In genomic region chr12:69299231-69299630, GRCm38 (mm10) we compare ENCODE assay signal across 8 mouse cellular contexts. TPM values are rescaled to one million over a fixed set of nuclear protein-coding genes. Genes with fewer than 3 reads are reported as not detected.
DNase-seq lines count a peak whose midpoint lies in the region; ATAC-seq and TF ChIP-seq lines count a peak whose summit lies in the region.

No protein-coding gene starts in this region.

- DNase-seq in gastrocnemius, adult 18-20 months (ENCODE audit: low spot score): peak; percentile 34
- no peak for DNase-seq in gastrocnemius, adult 8-10 months (ENCODE audit: low spot score in 2 of 2)
- peak; percentile 36 for DNase-seq in gastrocnemius, postnatal 25 days
- DNase-seq in stomach, postnatal 0 days (ENCODE audit: low spot score): peak; percentile 69
- DNase-seq in spleen, postnatal 36 days (ENCODE audit: low spot score in 2 of 2): no peak
- no peak for DNase-seq in left cerebral cortex, adult 2 months (ENCODE audit: extremely low spot score in 1 of 2, low spot score in 2 of 2)

- peak; percentile 36; the same call in 1 of the 2 replicates for ATAC-seq in intestine, postnatal 0 days
- ATAC-seq in liver, embryonic 15.5 days (ENCODE audit: insufficient read depth): no peak
- peak; percentile 68 for ATAC-seq in stomach, postnatal 0 days (ENCODE audit: low FRiP score, low TSS enrichment)

- TF ChIP-seq CTCF in intestine, postnatal 0 days (IDR thresholded peaks at IDR 0.05; ENCODE audit: low read depth): no peak
- no peak for TF ChIP-seq CTCF in stomach, postnatal 0 days (IDR thresholded peaks at IDR 0.05; ENCODE audit: low read depth)
- TF ChIP-seq CTCF in left cerebral cortex, adult 2 months (IDR thresholded peaks at IDR 0.05): no peak

- H3K4me3 ChIP-seq in intestine, postnatal 0 days (ENCODE audit: low read depth, low read length): no peak overlapping the region
- peak overlapping the region; percentile 91 for H3K4me3 ChIP-seq in liver, embryonic 15.5 days (replicated peaks)
- H3K4me3 ChIP-seq in stomach, postnatal 0 days (ENCODE audit: low read depth, low read length): no peak overlapping the region
- H3K4me3 ChIP-seq in left cerebral cortex, adult 2 months: no peak overlapping the region; the same call in 1 of the 2 replicates

- H3K36me3 ChIP-seq in intestine, postnatal 0 days (ENCODE audit: control insufficient read depth, insufficient read depth): peaks cover 23% of the 10 kb centered on the region
- peaks cover 42% of the 10 kb centered on the region for H3K36me3 ChIP-seq in liver, embryonic 15.5 days (replicated peaks)
- peaks cover 8% of the 10 kb centered on the region for H3K36me3 ChIP-seq in stomach, postnatal 0 days (ENCODE audit: control insufficient read depth, insufficient read depth, low read length)

- H3K27ac ChIP-seq in intestine, postnatal 0 days (ENCODE audit: low read depth, low read length): no peak overlapping the region
- H3K27ac ChIP-seq in liver, embryonic 15.5 days (replicated peaks): peak overlapping the region; percentile 97
- H3K27ac ChIP-seq in stomach, postnatal 0 days (replicated peaks): no peak overlapping the region
- H3K27ac ChIP-seq in left cerebral cortex, adult 2 months: no peak overlapping the region

- no peaks in the 10 kb centered on the region for H3K9me3 ChIP-seq in intestine, postnatal 0 days (ENCODE audit: control insufficient read depth)
- H3K9me3 ChIP-seq in liver, embryonic 15.5 days (replicated peaks): no peaks in the 10 kb centered on the region
- no peaks in the 10 kb centered on the region for H3K9me3 ChIP-seq in stomach, postnatal 0 days (ENCODE audit: control insufficient read depth, low read length)

- 31% methylated on average over 12 of the region's 12 CpGs for WGBS in intestine, postnatal 0 days
- 64% methylated on average over 12 of the region's 12 CpGs for WGBS in liver, embryonic 15.5 days (ENCODE audit: insufficient replicate concordance)
- WGBS in stomach, postnatal 0 days: 45% methylated on average over 12 of the region's 12 CpGs

- H3K9ac ChIP-seq in intestine, postnatal 0 days (ENCODE audit: low read depth, low read length): peak overlapping the region; percentile 27; the same call in 1 of the 2 replicates
- no peak overlapping the region for H3K9ac ChIP-seq in liver, embryonic 15.5 days
- H3K9ac ChIP-seq in stomach, postnatal 0 days (ENCODE audit: low read length): no peak overlapping the region

- TF ChIP-seq EP300 in stomach, postnatal 0 days (optimal IDR thresholded peaks at IDR 0.05): no peak

- no peaks in the 10 kb centered on the region for H3K27me3 ChIP-seq in intestine, postnatal 0 days (replicated peaks; ENCODE audit: control insufficient read depth, insufficient read depth, low read length)
- H3K27me3 ChIP-seq in liver, embryonic 15.5 days: no peaks in the 10 kb centered on the region
- no peaks in the 10 kb centered on the region for H3K27me3 ChIP-seq in stomach, postnatal 0 days (ENCODE audit: control insufficient read depth, insufficient read depth, low read length)

- intact Hi-C loops in left cerebral cortex, adult 2 months (cut with DNase I): no loop called here

- peak overlapping the region; percentile 74 for H3K4me2 ChIP-seq in intestine, postnatal 0 days (replicated peaks; ENCODE audit: low read depth)
- peak overlapping the region; percentile 82 for H3K4me2 ChIP-seq in liver, embryonic 15.5 days
- peak overlapping the region; percentile 8; the same call in 1 of the 2 replicates for H3K4me2 ChIP-seq in stomach, postnatal 0 days (replicated peaks; ENCODE audit: low read depth)

- peaks cover 6% of the 10 kb centered on the region; the same call in 1 of the 2 replicates for H3K4me1 ChIP-seq in intestine, postnatal 0 days (replicated peaks; ENCODE audit: control insufficient read depth, insufficient read depth, low read length)
- H3K4me1 ChIP-seq in liver, embryonic 15.5 days (replicated peaks): peaks cover 46% of the 10 kb centered on the region
- H3K4me1 ChIP-seq in stomach, postnatal 0 days (replicated peaks; ENCODE audit: control insufficient read depth, insufficient read depth): no peaks in the 10 kb centered on the region; the same call in 1 of the 2 replicates

RNA-seq across cellular contexts. Expression of gene Klhdc2, which starts 2.8 kb away (rescaled TPM):
- total RNA-seq in gastrocnemius, adult 18-20 months (2021): 100 to 1,000 TPM in 1 of 2 experiments, 10 to 100 TPM in 1; 98.7 to 119 TPM
- 100 to 1,000 TPM; 110 to 144 (median 128) TPM for total RNA-seq in gastrocnemius, adult 8-10 months (2022)
- total RNA-seq in gastrocnemius, postnatal 25 days (2021): 100 to 1,000 TPM in 1 of 2 experiments, 10 to 100 TPM in 1; 90.5 to 104 TPM
- 67.7 and 70.3 TPM in 2 replicates for polyA plus RNA-seq in intestine, postnatal 0 days (2015; fragmentation: Nextera tagmentation; extraction: Ambion mirVana)
- 82.8 and 83.0 TPM in 2 replicates for polyA plus RNA-seq in liver, embryonic 15.5 days (2015; fragmentation: Nextera tagmentation; extraction: Ambion mirVana)
- 60.6 and 61.6 TPM in 2 replicates for polyA plus RNA-seq in stomach, postnatal 0 days (2015; fragmentation: Nextera tagmentation; extraction: Ambion mirVana)
- total RNA-seq in left cerebral cortex, adult 2 months (2021): 100 to 1,000 TPM; 126 to 147 TPM

RNA-seq across cellular contexts. Expression of gene Nemf, which starts 57.7 kb away (rescaled TPM):
- total RNA-seq in gastrocnemius, adult 18-20 months (2021): 10 to 100 TPM; 18.7 to 20.9 TPM
- 10 to 100 TPM; 15.6 to 21.4 (median 17.5) TPM for total RNA-seq in gastrocnemius, adult 8-10 months (2022)
- total RNA-seq in gastrocnemius, postnatal 25 days (2021): 10 to 100 TPM; 17.1 to 20.8 TPM
- 41.9 and 45.3 TPM in 2 replicates for polyA plus RNA-seq in intestine, postnatal 0 days (2015; fragmentation: Nextera tagmentation; extraction: Ambion mirVana)
- polyA plus RNA-seq in liver, embryonic 15.5 days (2015; fragmentation: Nextera tagmentation; extraction: Ambion mirVana): 33.1 and 35.3 TPM in 2 replicates
- polyA plus RNA-seq in stomach, postnatal 0 days (2015; fragmentation: Nextera tagmentation; extraction: Ambion mirVana): 46.5 and 50.0 TPM in 2 replicates
- total RNA-seq in left cerebral cortex, adult 2 months (2021): 10 to 100 TPM; 46.3 to 53.7 TPM

RNA-seq across cellular contexts. Expression of gene Klhdc1, which starts 58.3 kb away (rescaled TPM):
- 10 to 100 TPM; 22.7 to 26.2 TPM for total RNA-seq in gastrocnemius, adult 18-20 months (2021)
- total RNA-seq in gastrocnemius, adult 8-10 months (2022): 10 to 100 TPM; 22.0 to 28.8 (median 24.8) TPM
- 10 to 100 TPM; 15.2 to 18.1 TPM for total RNA-seq in gastrocnemius, postnatal 25 days (2021)
- polyA plus RNA-seq in intestine, postnatal 0 days (2015; fragmentation: Nextera tagmentation; extraction: Ambion mirVana): 8.1 and 8.3 TPM in 2 replicates
- polyA plus RNA-seq in liver, embryonic 15.5 days (2015; fragmentation: Nextera tagmentation; extraction: Ambion mirVana): 1.9 and 2.1 TPM in 2 replicates
- polyA plus RNA-seq in stomach, postnatal 0 days (2015; fragmentation: Nextera tagmentation; extraction: Ambion mirVana): 20.2 and 20.4 TPM in 2 replicates
- total RNA-seq in left cerebral cortex, adult 2 months (2021): 10 to 100 TPM; 20.4 to 22.5 TPM

Comparison
In these comparisons a context has a peak if more than half of its experiments do, and no peak if none do; other contexts are left out.
1. DNase-seq: peak in gastrocnemius, adult 18-20 months (single experiment), gastrocnemius, postnatal 25 days (single experiment) and stomach, postnatal 0 days (single experiment); none in gastrocnemius, adult 8-10 months (0 of 2), spleen, postnatal 36 days (0 of 2) and left cerebral cortex, adult 2 months (0 of 2).
2. H3K4me2 ChIP-seq: peak in every context shown above with its lines; median percentile 82 in liver, embryonic 15.5 days; 74 in intestine, postnatal 0 days; 8 in stomach, postnatal 0 days.